Mouse (Mus musculus) liver, embryonic 14.5 days (tissue): Measurements from ENCODE around the gene Gpr3.

Source experiments
- CTCF ChIP-seq: IDR thresholded peaks from 2 replicates; pipeline ENCODE4 v1.5.1; 2016; ENCODE audit warnings: antibody characterized with exemption, low read depth, control low read depth
- EP300 ChIP-seq: IDR thresholded peaks from 2 replicates; pipeline ENCODE4 v1.6.1; 2016; ENCODE audit warnings: antibody characterized with exemption, low read depth

- TF ChIP-seq EP300, result no peak
- TF ChIP-seq CTCF, result no peak
These were observed 16.2 kb downstream of the Gpr3 start for GRCm38 (mm10) chr4:133196136-133196535.
